Mouse (Mus musculus) gastrocnemius, postnatal 25 days (tissue): ENCODE data around the gene Dna2. TPM values are rescaled to one million over a fixed set of nuclear protein-coding genes. Genes with fewer than 3 reads are reported as not detected.
A peak's percentile ranks its signal among the peaks of the same experiment; 100 is the strongest.
"Not testable (repeated sequence)": the region's sequence is repeated elsewhere in the genome, so short reads cannot be mapped to it uniquely, and the experiment has no call there.

Experiments used
- DNase-seq: peaks from one replicate; pipeline ENCODE4 v3.0.0; 2022
- long read RNA-seq, 2 experiments: library from polyadenylated mRNA; stranded (forward); transcript quantifications; one replicate each; pipeline ENCODE4 v2.0.0; 2021
- total RNA-seq, 2 experiments: library from RNA; stranded (reverse); gene quantifications; 1 replicate in 1 of 2; 2 replicates in 1 of 2; pipeline ENCODE4 v1.2.3; 2021

Gene Dna2
- under 1 TPM; 0.46 to 0.75 TPM for total RNA-seq
- long read RNA-seq, experiment 1, result 0 reads
- long read RNA-seq, experiment 2, result 0 reads

DNA sequence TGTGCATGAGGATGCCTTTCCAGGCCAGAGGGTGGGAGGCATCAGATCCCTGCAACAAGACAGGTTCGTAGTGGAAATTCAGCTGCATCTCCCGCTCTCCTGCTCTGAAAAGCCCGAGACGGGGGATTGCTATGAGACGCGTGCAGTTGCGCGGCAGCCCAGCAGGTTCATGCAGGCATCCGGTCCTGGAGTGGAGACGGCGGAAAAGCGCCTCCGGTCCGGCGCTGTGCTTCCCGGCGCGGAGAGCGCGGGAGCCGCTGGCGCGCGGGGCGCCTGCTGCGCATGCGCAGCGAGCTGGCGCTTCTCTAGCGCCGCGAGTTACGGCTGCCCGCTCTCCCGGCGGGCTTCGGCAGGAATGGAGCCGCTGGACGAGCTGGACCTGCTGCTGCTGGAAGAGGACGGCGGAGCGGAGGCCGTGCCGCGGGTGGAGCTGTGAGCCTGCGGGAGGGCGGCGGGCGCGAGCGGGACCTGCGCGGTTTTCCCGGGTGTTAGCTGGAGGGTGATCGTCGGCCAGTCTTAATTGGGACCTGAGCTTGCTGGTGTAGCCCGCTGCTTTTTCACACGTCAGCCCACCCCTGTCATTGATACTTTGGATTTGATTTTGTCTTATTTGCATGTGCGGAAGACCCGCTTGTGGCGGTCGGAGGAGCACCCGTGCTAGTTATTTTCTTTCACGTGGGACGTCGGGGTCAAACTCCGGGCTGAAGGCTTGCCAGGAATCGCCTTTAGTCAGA lies at the start of gene Dna2:
TSS of gene Dna2 (plus strand) at position 289 of the 734 bp plus-strand sequence.
- peak; percentile 68 for DNase-seq

DNA sequence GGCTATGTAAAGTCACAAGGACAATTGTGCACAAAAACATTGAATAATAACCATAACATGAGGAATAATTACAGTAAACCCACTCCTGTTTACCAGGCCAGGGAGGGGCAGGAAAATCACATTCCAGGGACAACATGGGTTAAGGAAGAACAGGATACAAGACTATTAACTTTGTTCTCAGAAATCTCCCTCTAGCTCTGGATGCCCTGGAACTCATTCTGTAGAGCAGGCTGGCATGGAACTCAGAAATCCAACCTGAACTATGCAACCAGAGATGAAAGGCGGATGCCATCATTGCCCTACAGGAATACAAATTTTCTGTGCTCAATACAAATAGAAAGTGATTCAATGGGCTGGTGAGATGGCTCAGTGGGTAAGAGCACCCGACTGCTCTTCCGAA lies 49.4 kb upstream of the Dna2 start:
- no peak for DNase-seq

DNA sequence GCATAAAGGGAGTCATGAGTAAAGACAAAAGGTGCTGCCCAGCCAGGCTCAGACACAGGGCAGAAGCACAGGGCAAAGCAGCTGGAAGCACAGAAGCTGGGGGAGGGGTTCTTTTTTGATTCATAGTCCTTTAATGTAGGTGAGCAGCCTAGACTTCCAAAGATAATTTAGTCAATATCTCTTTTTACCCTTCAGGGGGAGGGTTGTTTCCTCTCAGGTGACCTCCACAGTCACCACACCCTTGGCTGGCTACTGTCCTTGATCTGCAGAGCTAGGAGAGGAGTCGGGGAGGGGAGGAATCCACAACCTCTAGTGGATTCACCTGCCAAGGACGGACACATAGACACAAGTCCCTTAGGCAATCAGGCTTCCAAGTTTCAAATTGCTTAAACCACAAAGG lies 48.8 kb upstream of the Dna2 start:
- DNase-seq, result no peak

DNA sequence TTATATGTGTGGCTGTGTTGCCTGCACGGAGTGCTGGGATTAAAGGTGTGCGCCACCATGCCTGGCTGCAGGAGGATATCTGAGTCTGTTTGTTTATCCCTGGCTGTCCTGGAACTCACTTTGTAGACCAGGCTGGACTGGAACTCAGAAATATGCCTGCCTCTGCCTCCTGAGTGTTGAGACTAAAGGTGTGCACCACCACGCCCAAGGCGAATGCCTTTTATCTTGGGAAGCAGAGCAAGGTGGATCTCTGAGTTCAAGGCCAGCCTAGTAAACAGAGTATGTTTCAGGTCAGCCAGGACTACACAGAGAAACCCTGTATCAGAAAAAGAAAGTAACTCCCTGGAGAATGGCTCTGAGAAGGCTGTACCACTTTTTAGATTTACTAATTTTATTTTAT lies 46.7 kb upstream of the Dna2 start:
- no peak for DNase-seq

DNA sequence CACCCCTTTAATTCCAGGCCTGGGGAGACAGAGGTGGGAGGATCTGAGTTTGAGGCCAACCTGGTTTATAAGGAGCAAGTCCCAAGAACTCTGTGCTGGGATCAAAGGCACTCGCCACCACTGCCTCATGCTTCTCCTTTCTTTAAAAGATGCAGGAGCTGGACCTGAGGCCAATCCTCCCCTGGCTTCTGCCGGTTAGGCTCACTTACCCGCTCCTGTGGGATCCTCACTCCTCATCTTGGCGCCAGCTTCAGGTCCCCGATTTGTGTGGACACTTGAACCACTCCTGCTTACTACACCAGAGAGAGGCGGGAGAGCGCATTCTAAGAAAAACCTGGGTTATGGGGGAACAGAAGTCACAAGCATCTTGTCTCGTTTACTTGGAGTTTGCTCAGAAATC lies 45.0 kb upstream of the Dna2 start:
- DNase-seq, result no peak

DNA sequence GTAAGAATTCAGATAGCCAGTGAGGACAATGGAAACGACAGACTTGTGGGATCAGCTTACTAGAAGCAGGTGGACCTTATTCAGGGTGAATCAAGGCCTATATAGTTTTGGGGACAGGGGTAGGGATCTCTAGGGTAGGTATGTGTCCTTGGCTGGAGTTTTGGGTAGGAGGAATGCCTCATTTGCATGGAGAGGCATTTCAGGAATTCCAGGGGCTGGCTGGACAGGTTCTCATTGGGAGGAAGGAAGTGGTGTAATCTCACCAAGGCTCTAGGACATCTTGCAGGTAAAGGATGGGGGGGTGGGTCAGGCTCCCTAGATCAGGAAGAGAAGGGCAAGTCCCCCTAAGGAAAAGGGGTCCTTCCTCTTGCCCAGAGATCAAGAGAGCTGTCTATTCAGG lies 44.0 kb upstream of the Dna2 start:
- no peak for DNase-seq

DNA sequence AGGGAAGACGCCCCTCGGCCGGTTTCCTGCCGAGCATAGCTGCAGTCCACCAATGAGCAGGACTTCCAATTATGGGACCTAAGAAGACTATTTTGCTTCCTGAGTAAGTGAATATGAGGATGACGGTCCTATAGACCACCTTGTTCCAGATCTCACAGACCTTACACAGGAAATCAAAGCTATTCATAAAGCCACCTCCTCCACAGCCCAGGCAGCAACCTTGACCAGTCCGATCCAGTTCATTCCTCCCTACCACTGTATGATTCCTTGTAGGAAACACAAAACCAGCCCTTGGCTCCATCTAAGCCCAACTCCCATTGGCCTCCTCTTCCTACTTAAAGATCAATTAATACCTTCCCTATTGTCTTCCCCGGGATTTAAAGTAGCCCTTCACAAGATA lies 40.5 kb upstream of the Dna2 start:
- DNase-seq, result no peak

DNA sequence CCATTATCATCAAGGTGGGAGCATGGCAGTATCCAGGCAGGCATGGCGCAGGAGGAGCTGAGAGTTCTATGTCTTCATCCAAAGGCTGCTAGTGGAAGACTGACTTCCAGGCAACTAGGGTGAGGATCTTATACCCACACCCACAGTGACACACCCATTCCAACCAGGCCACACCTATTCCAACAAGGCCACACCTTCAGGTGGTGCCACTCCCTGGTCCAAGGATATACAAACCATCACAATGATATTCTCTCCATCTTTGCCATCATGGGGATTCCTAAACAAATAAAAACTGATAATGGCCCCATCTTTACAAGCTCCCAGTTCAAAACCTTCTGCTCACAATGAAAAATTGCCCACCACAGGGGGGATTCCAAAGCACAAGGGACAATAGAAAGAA lies 37.9 kb upstream of the Dna2 start, which contains the start of gene Tet1:
TSS of gene Tet1 (minus strand) at position 101 of the 400 bp plus-strand sequence.
- not testable (repeated sequence) for DNase-seq

DNA sequence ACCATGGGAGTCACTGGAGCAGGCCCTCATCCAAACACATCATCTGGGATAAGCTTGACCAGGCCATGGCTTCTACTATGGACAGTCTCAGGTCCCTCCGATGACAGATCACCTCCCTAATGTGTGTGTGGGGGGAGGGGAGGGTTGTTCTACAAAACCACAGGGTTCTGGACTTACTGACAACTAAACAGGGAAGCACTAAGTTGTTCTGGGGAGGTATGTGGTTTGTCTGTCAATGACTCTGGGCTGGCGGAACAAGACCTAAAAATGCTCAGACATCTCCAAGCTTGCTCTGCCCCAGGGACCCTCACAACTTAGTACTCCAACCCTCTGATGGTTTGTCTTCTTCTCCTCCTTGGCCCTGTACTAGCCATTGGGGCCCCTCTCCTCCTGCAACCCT lies 35.7 kb upstream of the Dna2 start:
- no peak for DNase-seq

DNA sequence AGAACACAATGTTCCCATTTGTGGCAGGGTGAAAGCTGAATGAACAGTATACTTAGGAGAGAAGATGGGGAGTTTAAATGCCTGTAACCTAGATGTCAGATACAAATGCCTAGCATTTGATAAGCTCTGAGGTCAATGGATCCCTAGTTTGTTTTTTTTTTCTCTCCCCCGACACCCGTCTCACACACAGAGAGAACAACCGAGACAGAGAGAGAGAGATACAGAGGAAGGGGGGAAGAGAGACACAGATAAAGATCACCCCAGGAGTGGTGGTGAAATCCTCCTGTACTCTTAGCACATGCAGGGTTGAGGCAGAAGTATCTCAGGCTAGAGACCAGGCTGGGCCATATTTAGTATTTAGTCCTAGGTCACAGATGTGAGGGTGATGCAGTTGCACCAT lies 27.8 kb upstream of the Dna2 start:
- no peak for DNase-seq

DNA sequence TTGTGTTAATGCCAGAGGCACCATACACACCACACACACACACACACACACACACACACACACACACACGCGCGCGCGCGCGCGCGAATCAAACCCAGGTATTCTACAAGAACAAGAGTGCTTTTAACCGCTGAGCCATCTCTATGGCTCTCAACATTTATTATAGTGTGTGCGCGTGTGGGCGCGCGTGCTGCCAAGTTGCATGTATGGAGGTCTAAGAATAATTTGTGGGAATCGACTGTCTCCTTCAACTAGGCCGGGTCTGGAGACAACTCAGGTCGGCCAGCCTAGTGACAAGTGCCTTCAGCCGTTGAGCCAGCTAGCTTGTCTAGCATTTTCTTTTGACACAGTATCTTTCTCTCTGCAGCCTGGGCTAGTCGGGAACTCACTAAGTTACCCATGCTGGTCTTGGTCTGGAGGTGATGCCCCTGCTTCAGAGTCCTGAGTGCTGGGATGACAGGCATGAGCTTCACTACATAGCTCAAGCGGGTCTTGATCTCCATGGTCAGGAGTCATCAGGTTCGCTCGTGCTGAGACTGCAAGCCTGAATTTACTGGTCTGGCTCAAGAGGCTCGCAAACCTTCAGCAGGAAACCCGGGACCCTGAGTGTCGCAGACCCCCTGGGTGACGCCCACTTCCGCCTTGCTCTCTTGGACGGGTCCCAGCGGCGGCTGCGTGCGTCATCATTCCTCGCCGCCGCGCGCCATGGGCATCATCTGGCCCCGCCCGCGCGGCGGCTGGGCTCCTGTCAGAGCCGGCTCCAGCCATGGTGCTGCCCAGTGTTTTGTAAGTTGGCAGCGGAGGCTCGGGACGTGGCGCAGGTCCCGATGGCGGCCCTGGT lies 26.7 kb upstream of the Dna2 start, which contains the start of gene Slc25a16:
TSS of gene Slc25a16 (plus strand) at position 709 of the 841 bp plus-strand sequence.
- DNase-seq, result peak; percentile 87

DNA sequence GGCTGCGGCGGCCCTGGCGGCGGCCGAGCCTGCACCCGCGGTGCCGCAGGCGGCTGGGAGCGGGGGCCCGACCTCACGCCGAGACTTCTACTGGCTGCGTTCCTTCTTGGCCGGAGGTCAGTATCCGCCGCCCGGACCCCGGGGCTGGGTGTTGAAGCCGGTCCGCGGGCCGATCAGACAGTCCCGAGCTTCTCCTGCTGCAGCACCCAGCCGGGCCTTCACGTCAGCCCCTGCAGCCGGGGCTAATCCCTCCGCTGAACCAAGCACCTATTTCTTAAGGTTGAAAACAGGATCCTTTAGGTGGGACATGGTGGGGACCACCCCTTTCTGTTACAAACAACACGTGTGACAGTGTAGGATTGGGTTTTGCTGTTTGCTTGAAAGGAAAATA lies 26.1 kb upstream of the Dna2 start:
- no peak for DNase-seq

DNA sequence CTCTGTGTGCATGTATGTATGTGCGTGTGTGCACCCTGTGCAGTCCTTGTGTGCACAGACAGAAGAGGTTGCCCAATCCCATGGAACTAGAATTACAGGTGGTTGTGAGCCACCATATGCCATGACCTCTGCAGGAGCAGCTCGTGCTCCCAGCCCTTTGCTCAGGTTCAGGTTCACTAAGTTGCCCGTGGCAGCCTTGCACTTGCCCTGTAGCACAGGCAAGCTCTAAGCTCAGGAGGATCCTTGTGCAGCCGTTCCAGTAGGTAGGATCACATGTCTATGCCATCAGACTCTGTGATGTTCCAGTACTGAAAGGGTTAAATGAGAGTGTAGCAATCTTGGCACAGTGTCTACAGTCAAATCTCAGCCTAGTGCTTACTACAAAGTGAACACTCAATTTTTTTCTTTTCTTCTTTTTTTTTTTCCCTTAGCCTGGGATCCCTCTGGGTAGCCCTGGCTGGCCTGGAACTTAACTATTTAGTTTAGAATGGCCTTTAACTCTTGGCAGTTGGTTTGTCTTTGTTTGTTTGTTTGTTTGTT lies 22.7 kb upstream of the Dna2 start:
- no peak for DNase-seq

DNA sequence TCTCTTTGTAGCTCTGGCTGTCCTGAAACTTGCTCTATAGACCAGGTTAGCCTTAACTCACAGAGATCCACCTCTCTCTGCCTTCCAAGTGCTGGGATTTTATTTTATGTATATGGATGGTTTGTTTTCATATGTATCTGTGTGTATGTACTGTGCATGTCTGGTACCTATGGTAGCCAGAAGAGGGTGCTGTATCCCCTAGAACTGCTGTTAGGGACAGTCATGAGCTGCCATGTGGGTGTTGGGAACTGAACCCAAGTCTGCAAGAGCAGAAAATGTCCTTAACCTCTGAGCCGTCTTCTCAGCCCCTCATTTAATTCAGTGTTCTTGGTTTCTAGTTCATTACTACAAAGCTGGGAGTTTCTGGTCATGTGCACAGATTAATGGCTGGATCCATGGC lies 14.4 kb upstream of the Dna2 start:
- DNase-seq, result no peak

DNA sequence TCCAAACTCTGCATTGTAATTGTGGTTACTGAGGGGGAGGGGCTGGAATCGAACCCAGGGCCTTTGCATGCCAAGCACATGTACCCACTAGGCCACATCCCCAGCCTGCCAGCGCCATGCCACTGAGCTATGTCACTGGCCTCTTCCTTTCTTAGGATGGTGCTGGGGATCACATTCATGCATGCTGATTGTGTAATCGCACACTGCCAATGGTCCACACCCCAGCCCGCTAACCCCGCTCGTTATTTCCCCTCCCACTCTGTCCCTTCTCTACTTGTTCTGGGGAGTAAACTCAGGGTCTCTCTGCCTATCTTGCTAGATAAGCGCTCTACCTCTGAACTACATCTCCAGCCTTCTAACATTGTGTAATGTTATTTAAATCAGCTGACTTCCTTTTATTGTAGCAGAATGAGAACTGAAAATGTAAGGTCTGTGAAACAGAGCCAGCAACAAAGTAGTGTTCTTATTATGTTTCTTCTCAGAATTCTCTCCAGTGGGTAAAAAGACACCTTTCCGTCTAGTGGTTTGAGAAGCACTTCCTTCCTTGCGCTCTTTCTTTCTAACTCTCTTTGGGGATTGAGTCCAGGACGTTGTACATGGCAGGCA lies 1.7 kb upstream of the Dna2 start:
- no peak for DNase-seq

DNA sequence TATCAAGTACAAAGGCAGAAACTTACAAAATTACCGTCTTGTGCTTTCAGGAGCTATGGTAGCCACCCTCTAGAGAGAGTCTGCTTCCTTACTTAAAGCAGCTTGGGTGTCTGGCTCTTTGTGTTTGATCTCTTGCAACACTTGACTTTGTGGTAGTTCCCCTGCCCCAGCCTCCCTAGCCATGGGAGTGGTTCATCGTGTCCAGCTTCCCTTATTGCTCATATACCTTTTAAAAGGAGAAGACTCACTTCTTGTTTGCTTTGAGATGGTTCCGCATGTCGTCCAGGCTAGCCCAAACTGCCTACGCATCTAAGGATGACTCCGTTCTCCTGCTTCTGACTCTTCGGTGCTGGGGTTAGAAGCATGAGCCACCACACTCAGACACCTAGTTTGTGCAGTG lies 1.7 kb downstream of the Dna2 start:
- no peak for DNase-seq

DNA sequence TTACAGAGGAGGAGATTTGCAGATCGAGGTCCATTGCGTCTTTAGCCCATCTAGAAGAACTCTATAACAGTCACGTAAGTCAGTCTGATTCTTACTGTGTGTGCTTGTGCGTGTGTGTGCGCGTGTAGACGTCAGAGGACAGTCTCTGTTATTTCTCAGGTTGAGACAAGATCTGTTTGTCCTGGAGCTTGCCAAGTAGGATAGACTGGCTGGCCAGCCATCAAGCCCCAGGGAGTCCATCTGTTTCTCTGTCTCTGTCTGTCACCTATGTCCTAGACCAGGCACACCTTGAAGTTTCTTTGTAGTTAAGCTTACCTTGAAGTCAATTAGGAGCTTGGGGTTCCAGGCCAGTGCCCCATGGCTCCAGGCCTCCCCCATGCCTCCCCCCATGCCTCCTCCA lies 17.1 kb downstream of the Dna2 start:
- DNase-seq, result no peak

DNA sequence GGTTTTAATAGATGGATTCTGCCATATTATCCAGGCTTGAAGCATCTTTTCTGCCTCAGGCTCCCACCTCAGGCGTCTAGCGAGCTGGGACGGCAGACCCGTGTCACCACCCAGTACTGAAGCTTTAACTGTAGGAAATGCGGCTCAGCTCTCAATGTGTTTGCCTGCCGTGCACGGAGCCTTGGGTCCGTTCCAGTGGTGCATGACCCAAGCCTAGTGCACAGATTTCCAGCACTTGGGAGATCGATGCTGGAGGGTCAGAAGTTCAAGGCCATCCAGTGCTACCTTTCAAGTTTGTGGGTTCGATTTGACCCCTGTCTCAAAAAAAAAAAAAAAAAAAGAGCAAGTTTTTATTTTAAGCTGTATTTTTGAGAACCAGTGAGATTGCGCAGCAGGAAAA lies 19.0 kb downstream of the Dna2 start:
- DNase-seq, result no peak

DNA sequence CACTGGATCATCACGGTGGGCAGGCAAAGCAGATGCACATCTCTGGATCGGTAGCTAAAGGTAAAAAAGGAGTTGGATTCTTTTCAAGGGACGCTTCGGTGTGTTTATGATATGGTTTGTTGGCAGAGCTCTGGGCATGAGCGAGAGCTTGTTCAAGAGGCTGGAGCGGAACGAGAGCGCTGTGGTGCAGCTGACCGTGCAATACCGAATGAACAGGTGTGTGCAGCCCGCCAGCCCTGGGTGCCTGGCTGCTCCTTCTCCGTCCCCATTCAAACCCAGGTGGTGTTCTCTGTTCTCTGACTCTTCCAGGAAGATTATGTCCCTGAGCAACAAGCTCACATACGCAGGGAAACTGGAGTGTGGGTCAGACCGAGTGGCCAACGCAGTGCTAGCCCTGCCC lies 19.5 kb downstream of the Dna2 start:
- no peak for DNase-seq

DNA sequence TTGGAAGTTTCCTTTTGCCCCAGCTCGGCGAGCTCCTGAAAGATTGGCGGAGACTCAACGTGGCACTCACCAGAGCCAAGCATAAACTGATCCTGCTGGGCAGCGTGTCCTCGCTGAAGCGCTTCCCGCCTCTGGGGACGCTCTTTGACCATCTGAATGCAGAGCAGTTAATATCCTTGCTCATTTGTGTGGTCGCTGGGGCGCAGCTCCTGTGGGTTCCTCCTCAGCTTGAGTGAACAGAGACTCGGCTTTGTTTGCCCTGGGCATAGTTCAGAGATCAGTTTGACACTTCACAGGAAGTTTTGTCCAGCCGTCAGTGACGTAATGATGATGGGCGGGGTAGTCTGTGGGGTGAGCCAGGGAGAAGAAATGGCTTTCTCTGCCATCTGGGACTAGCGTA lies 25.0 kb downstream of the Dna2 start:
- no peak for DNase-seq

DNA sequence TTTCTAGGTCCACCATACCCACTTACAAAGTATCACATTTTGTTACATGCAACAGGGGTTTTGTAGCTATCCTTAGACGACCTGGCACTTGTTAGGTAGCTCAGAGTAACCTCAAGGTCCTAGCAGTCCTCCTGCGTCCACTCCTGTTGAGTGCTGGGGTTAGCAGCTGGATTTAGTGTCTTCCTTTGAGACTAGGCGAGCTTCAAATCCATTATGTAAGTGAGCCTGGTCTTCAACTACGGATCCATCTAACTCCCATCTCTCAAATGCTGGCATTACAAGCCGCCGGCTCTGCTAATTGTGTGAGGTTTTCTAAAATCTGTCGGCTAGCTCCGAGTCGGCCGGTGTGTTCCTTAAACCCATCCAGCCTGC lies 32.8 kb downstream of the Dna2 start:
- DNase-seq, result no peak

DNA sequence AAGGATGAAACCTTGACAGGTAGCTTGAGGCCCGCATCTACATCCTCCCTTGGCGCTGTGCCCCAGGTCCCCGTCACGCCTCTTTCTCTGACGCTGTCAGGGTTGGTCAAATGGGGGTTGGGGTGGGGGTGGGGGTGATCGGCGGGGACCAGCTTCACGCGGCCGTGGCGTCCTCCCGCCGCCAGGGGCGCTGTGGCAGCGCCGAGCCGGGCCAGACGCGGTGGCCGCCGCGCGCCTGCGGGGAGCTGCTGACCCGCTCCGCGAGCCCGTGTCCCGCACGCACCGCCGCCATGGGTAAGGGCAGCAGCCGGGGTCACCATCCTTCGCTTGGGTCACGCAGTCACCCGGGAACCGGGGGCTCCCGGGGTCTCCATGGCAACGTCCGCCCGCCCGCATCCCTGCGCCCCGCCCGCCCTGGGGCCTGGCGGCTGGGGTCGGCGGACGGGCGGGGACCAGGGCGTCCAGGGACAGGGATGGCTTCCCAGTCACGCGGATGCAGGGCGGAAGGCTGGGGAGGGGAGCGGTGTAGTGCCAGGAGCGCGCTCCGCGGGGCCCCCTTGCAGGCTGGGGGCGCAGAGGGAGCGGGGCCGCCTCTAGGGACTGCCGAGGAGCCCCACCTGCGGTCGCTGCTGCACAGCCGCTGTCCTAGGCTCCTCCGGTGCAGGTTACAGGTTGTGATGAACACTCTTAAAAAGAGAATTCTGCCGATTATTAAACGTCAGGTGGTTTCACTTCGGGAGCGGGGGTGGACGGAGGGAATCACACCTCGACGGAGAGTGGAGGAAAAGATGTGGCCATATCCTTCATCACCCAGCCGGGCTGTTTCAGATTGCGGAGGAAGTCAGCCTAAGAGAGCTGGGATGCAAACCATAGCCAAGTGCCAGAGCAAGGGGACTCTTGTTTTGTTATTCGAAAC lies 33.5 kb downstream of the Dna2 start, which contains the start of gene Rufy2:
TSS of gene Rufy2 (plus strand) at position 185 of the 916 bp plus-strand sequence.
- peak; percentile 82 for DNase-seq
